Mouse (Mus musculus): Measurements from ENCODE around the gene Arhgdig.

Arhgdig gene

DNA sequence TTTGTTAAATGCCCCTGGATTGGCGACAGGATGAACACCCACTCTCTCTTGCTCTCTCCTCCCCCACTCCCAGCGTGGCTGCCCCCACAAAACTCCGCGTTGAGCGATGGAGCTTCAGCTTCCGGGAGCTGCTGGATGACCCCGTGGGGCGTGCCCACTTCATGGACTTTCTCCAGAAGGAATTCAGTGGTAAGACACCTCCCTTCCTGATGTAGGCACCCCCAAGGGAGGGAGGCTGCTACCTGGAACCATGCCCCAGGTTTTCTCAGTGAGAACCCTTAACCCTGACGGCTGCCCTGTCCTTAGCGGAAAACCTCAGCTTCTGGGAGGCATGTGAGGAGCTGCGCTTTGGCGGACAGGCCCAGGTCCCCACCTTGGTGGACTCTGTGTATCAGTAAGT lies at the start of gene Arhgdig:
Gene Arhgdig (minus strand): TSS at position 101 of the 400 bp plus-strand sequence.
- DNase-seq = no peak

DNA sequence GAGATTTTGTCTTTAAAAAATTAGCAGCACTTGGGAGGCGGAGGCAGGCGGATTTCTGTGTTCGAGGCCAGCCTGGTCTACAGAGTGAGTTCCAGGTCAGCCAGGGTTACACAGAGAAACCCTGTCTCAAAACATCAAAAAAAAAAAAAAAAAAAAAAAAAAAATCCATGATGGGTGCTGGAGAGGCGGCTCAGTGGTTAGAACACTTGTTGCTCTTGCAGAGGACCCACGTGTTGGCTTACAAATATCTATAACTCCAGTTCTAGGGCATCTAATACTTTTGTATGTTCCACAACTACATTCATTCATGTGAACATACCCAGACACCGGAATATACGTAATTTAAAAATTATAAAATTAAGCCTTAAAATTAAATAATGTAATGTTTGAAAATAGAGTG lies 47.7 kb upstream of the Arhgdig start:
- no peak for DNase-seq

DNA sequence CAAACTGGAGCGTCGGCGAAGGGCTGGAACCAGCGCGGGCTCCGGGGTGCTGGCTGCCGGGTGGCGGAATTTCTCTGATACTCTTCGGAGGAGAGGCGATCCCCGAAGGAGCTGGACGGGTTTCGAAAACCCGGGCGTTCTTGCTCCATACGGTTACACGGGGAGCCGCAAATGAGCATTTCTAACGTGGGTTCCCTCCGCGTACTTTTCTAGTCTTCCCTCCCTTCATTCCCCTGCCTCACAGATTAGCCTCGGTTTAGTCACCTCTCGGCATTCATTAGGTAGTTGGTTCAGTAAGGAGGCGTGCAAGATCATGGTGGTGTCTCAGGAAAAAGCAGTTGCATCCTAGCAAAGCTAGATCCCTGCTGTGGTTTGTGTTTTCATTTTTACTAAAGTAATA lies 45.8 kb upstream of the Arhgdig start:
- no peak for DNase-seq

DNA sequence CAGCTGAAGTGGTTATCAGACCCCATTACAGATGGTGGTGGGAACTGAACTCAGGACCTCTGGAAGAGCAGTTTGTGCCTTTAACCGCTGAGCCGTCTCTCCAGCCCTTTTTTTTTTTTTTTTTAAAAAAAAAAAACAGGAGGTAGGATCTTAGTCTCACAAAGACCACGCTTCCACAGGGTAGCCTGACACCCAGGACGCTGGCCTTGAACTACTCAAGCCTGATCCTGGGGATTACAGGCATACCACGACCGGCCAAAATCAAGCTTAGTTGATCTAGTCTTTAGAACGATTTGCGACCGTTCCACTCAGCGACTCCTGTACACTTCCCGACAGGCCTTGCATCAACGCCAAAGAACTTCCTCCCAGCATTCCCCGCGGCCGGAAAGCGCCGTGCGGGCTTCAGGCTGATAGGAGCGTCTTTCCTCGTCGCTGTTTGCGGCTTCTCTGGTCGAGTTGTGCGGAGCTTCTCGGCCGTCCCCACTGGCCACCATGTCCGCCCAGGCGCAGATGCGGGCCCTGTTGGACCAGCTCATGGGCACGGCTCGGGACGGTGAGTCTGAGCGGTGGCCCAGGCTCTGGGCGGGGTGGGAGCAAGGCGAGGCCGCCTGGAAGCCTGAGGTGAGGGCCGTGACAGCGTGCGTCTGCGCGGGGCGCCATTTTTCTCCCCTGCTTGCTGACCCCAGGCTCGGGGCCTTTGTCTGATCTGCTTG lies 45.1 kb upstream of the Arhgdig start, which contains the start of gene Luc7l:
Gene Luc7l (plus strand): TSS at position 358 of the 713 bp plus-strand sequence.
- DNase-seq = peak; percentile 96

DNA sequence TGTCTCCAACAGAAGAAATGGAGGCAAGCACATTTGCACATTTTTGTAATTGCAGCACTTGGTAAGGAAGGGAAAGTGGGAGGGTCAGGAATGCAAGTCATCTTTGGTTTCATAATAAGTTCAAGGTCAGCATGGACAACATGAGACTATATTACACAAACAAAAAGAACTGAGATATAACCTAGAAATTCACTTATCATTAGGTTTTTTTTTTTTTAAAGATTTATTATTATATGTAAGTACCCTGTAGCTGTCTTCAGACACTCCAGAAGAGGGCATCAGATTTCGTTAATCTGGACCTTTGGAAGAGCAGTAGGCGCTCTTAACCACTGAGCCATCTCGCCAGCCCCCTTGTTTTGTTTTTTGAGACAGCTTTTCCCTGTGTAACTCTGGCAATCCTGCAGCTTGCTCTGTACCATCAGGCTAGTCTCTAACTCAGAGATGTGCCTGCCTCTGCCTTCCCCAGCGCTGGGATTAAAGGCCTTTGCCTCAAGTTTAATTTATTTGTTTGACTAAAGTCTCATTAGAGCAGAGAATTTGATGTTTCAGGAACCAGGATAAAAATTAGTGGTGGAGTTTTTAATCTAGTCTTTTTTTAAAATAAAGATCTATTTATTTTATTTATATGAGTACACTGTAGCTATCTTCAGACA lies 44.4 kb upstream of the Arhgdig start:
- DNase-seq = no peak

DNA sequence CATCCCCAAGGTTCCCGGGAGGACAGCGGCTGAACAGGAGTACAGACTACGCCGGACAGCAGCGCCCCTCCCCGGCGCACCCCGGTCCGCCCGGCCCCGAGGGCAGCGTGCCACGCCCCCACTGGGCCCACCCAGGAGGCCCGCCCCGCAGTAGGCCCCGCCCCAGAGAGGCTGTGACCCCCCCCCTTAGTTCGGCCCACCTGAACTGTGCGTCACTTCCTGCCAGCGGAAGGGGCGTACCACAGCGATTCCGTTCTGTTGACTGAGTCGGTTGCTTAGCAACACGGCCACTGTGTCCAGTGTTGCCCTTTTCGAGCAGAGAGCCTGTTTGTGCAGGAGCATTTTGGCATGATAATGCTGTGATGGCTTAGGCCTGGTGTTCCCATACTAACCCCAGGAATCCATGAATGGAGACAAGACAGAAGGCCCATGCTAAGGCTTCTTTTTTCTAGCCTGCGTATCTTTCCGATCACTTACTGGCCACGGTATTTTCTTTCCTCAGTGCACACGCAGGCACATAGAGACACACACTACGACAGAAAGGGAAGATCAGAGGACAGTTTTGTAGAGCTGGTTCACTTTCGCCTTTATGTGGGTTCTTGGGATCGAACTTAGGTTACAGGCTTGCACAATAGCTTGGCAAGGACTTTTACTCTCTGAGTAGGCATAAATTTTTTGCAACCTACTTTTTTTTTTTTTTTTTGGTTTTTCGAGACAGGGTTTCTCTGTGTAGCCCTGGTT lies 36.7 kb upstream of the Arhgdig start, which contains the start of gene Fam234a:
Gene Fam234a (minus strand): TSS at position 142 of the 741 bp plus-strand sequence.
- DNase-seq = peak; percentile 94 to 96

GRCm38 (mm10) chr17:26243471-26244100 lies 36.0 kb upstream of the Arhgdig start:
- peak in 1 of 2 experiments; percentile 59 for DNase-seq

DNA sequence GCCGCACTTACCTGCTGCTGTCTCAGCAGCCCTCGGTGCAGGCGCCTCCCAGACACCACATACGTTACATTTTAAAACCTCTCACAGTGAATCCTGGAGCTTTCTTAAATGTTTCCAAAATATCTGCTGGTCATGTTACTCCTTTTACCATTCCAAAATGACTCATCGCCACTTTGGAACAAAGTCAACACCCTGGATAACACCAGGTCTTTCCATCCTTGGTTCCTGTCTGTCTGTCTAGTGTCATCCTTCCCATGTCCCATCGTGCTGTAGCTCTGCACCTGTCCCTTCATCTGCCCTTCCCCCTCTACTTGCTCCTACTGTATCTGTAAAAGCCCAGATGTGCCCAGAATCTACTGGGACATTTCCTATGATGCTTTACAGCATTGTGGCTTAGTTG lies 33.4 kb upstream of the Arhgdig start:
- no peak for DNase-seq

GRCm38 (mm10) chr17:26240120-26240790 lies 32.7 kb upstream of the Arhgdig start:
- no peak for DNase-seq

- no peak for DNase-seq
These were observed 32.0 kb upstream of the Arhgdig start for GRCm38 (mm10) chr17:26239551-26239950.

- no peak for DNase-seq
These were observed 30.1 kb upstream of the Arhgdig start for GRCm38 (mm10) chr17:26237667-26238066.

- DNase-seq = no peak
These were observed 27.7 kb upstream of the Arhgdig start for GRCm38 (mm10) chr17:26235077-26235815.

GRCm38 (mm10) chr17:26234386-26234785 lies 26.8 kb upstream of the Arhgdig start:
- DNase-seq = no peak

GRCm38 (mm10) chr17:26232863-26233262 lies 25.3 kb upstream of the Arhgdig start:
- no peak for DNase-seq

GRCm38 (mm10) chr17:26231156-26231555 lies 23.6 kb upstream of the Arhgdig start:
- no peak for DNase-seq

DNA sequence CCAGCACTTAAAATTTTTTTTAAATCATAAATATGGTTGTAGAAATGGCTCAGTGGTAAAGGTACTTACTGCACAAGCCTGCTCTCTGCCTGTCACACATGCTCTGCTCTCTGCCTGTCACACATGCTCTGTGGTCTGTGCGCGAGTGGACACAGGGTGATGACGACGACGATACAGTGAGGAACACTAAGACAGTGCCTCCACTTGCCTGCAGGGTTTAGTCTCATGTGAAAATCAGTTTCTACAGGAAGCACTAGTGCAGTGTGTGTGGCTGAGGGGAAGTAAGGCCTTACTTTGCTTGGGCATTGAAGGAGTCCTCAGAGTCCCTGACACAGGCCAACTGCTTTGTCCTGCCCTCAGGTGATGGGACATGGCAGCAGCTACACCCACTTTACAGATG lies 22.2 kb upstream of the Arhgdig start:
- no peak for DNase-seq

DNA sequence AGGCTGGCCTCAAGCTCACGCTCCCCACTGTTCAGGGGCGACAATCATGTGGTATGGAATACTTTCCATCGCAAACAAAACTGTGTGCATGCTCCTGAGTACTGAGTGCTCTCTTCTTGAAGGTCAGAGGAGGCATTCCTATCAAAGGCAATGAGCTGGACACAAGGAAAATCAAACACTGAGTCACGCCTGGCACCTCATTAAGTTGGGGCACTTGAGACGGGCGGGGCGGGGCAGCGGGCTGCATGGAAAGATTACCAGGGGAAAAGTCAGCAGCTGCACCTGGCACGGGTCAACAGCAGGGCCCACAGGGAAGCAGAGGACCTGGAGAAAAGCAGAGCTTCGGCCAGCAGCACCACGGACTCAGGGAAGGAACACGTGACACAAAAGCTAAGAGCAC lies 17.6 kb upstream of the Arhgdig start:
- no peak for DNase-seq

- no peak for DNase-seq
These were observed 13.9 kb upstream of the Arhgdig start for GRCm38 (mm10) chr17:26221508-26221907.

GRCm38 (mm10) chr17:26212681-26213080 lies 5.1 kb upstream of the Arhgdig start:
- DNase-seq = no peak

DNA sequence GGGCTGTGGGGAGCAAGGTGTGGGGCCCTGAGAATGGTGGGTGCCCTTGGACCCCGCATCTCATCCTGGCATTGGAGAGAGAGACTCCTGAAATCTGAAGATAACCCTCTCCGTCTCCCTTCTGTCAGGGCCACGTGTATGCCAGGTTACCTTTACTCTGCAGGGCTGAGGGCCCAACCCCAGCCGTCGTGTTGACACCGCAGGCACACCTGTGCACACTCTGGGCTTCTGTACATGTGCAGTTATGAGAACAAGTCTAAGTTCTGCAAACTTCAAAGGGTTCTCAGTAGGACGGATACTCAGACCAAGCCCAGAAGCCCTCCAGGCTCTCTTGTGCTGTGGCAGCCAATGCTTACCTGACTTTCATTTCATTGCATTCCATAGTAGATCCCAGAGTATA lies 4.7 kb upstream of the Arhgdig start:
- DNase-seq = no peak

GRCm38 (mm10) chr17:26206392-26206791 lies 1.2 kb downstream of the Arhgdig start:
- no peak for DNase-seq

GRCm38 (mm10) chr17:26204766-26205165 lies 2.8 kb downstream of the Arhgdig start:
- DNase-seq = no peak
